Mouse (Mus musculus) brown adipose tissue, adult 24 weeks (tissue): ENCODE results near the gene Syn3. TPM values are rescaled to one million over a fixed set of nuclear protein-coding genes. Genes with fewer than 3 reads are reported as not detected.

Source experiments
- H3K27ac ChIP-seq: fragments of 200-500 bp; replicated peaks from 2 replicates; pipeline ENCODE4 v1.5.1; 2012; ENCODE audit warnings: low read depth, mild to moderate bottlenecking, low read length
- H3K4me1 ChIP-seq: fragments of 200-500 bp; 2 replicates; pipeline ENCODE4 v1.6.1; 2012; ENCODE audit warnings: low read length, mixed read lengths; ENCODE audit not compliant: control insufficient read depth, insufficient read depth, insufficient read length
- H3K4me3 ChIP-seq: fragments of 200-500 bp; 2 replicates; pipeline ENCODE4 v1.5.1; 2012; ENCODE audit warnings: low read depth, mild to moderate bottlenecking, low read length, moderate library complexity; ENCODE audit not compliant: insufficient read depth
- polyA plus RNA-seq: library from polyadenylated mRNA; stranded (reverse); fragments of >200 nt; gene quantifications from 2 replicates; pipeline ENCODE4 v1.2.4, GENCODE M21; 2012; ENCODE audit not compliant: missing spikeins, insufficient read depth, insufficient read length

Syn3 gene
- polyA plus RNA-seq, 1 experiment: 0.79 TPM

DNA sequence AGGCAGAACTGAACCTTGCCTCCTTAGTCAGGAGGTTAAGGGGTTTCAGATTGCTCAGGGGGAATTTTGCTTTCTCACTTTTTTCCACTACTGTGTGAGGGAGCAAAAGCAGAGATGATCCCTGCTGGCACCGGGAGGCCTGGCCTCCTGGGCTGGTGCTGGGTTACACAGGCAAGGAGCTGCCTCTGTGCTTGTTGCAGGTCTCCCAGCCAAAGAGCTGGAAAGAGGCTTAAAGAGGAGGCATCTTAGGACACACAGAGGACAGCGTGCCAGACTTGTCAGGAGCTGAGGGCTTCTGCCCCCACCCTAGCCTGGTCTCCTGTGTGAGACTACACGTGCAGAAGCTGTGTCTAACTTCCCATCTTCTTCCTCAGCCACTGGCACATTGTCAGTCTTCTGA lies 183.2 kb downstream of the Syn3 start:
- H3K27ac ChIP-seq: 0 out of 2 replicates have a peak overlapping the region, but pooled peaks have one; percentile 0
- H3K4me3 ChIP-seq: no peak overlapping the region
- H3K4me1 ChIP-seq: peaks cover 57% of the 10 kb centered on the region

DNA sequence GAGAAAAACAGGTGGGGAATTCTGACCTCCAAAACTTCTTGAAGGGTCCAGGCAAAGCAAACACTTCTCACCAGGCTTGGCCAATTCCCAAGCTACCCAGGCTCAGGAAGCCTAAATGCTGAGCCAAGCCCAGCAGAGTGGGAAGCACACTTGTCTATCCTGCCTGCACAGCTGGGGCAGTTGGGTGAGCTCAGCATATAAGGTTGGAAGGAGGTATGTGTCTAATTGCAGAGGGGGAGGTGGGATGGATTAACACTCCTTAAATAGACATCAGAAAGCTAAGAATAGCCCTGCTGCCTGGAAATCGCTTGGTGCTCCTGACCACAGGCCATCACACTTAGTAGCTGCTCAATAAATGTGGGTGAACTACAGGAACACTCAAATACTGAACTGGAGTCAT lies 185.2 kb downstream of the Syn3 start:
- H3K4me3 ChIP-seq: no peak overlapping the region
- H3K4me1 ChIP-seq: peaks cover 64% of the 10 kb centered on the region
- no peak overlapping the region for H3K27ac ChIP-seq

DNA sequence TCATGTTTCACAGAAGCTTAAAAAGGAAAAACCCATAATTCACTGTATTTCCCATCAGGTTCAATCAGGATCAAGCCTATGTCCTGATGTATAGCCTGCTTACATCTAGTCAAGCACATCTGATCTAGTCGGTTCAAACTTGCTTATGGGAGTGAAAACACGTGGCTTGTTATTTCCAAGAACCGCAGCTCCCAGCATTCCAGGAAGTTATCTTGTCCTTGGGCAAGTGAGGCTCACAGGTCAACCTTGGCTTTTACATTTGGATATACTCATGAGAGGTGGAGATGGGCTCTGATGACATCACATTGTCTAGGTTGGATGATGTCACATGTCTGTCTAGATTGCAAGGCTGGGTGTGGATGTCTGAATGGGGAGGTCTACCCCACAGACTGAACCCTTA lies 185.7 kb downstream of the Syn3 start:
- Histone ChIP-seq H3K27ac (no peak overlapping the region), H3K4me1 (peaks cover 67% of the 10 kb centered on the region), H3K4me3 (no peak overlapping the region)

- Histone ChIP-seq H3K4me1 (peaks cover 67% of the 10 kb centered on the region), H3K4me3 (no peak overlapping the region), H3K27ac (peak overlapping the region; percentile 94)
These were observed 188.2 kb downstream of the Syn3 start for GRCm38 (mm10) chr10:86310527-86310926.

- H3K4me1 ChIP-seq: peaks cover 51% of the 10 kb centered on the region
- no peak overlapping the region for H3K4me3 ChIP-seq
- H3K27ac ChIP-seq: peak overlapping the region; percentile 62
These were observed 191.5 kb downstream of the Syn3 start for GRCm38 (mm10) chr10:86307235-86307634.

DNA sequence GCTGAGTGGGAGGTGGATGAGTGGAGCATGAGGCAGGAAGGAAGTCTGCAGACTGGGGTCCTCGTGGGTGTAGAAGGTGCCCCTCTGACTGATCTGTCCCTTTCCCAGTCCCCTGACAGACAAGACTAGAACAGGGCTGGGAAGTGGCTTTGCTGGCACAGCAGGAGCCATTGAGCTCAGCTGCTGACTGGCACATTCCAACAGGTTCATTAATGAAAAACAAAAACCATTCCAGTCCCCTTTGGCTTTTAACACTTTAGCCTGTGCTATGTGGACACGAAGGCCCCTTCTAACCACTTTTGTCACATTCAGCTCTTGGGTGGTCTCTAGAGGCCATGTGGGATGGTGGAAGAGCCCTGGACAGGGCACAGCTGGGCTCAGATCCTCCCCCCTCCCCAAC lies 194.1 kb downstream of the Syn3 start:
- peaks cover 41% of the 10 kb centered on the region for H3K4me1 ChIP-seq
- peak overlapping the region; percentile 10 for H3K4me3 ChIP-seq
- peak overlapping the region; percentile 73 for H3K27ac ChIP-seq

- peaks cover 32% of the 10 kb centered on the region for H3K4me1 ChIP-seq
- peak overlapping the region; percentile 90 for H3K27ac ChIP-seq
- peak overlapping the region; percentile 69 for H3K4me3 ChIP-seq
These were observed 195.2 kb downstream of the Syn3 start for GRCm38 (mm10) chr10:86303495-86303876.

GRCm38 (mm10) chr10:86302761-86303494 lies 195.8 kb downstream of the Syn3 start:
- Histone ChIP-seq H3K4me1 (peaks cover 27% of the 10 kb centered on the region), H3K4me3 (peak overlapping the region; percentile 69), H3K27ac (peak overlapping the region; percentile 97)

DNA sequence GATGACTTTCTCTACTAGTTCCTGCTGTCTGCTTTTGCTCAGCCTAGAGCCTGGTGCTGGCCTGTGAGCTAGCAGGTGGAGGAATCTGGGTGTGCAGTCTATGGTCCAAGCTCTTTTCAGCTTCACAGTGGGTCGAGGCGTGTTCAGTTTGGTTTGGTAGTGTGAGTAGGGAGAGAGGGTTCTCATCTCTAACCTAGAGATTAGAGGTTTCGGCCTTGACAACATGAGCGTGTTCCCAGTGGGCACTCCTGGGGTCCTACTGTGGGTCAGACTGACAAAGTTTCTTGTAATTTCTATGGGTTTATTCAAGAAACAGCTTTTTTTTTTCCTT lies 196.4 kb downstream of the Syn3 start:
- Histone ChIP-seq H3K4me3 (peak overlapping the region; percentile 69), H3K4me1 (peaks cover 23% of the 10 kb centered on the region), H3K27ac (peak overlapping the region; percentile 97)

DNA sequence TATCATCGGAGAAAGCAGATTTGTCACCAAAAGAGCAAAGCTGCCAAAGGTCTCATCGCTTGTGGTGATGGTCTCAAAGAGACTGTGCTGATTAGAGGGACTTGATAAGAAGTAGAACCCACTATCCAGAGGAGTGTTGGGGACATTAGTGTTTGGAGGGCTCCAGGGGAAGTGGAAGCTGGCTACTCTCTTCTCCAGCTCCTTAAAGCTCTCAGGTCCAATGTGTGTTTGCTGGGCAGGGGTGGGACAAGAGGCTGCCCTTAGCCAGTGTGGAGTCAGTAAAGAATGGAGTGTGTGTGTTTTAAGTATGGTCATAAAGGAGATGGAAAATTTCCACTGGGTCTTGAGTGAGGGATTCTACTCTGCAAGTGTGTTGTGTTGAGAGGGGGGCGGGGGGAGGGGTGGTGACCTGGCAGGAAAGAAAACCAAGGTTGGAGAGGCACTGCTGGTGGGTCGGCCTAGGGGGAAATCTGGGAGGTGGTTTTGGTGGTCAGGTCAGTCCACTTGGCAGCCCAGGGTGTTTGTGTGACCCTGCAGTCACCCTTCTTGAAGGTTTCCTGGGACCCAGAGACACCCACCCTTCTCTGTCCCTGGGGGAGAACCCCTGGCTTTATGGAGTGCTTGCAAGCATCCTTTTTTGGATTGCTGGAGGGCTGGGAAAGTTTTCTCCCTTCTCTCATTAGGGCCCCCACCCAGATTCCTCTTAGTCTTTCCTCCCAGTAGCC lies 196.9 kb downstream of the Syn3 start:
- H3K4me1 ChIP-seq: peaks cover 18% of the 10 kb centered on the region
- H3K4me3 ChIP-seq: peak overlapping the region; percentile 69
- peak overlapping the region; percentile 97 for H3K27ac ChIP-seq

DNA sequence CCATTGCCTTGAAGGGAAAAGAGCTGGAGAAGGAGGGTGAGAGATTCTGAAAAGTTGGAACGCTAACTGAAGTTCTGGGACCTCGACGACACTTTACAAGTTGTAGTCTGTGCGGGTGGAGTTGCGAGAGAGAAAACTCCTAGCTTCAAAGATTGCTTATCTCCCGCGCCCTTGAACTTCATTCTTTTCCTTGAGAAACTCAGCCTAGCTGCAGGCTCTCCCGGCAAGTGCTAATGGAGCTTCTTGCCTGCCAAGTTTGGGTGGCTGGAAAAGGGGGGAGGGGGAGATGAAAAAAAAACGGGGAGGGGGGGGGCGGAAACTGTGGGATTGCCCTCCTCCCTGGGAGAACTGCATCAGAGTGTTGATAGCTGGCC lies 197.6 kb downstream of the Syn3 start:
- Histone ChIP-seq H3K4me1 (peaks cover 12% of the 10 kb centered on the region), H3K27ac (peak overlapping the region; percentile 97), H3K4me3 (peak overlapping the region; percentile 69)

GRCm38 (mm10) chr10:86300293-86301116 lies 198.2 kb downstream of the Syn3 start, which contains the start of gene Timp3:
TSS of gene Timp3 (plus strand) at chr10:86300372.
- peak within 1 kb of the TSS; percentile 97 for H3K27ac ChIP-seq
- peak within 1 kb of the TSS; percentile 69 for H3K4me3 ChIP-seq
- peaks cover 11% of the 10 kb centered on the region for H3K4me1 ChIP-seq

DNA sequence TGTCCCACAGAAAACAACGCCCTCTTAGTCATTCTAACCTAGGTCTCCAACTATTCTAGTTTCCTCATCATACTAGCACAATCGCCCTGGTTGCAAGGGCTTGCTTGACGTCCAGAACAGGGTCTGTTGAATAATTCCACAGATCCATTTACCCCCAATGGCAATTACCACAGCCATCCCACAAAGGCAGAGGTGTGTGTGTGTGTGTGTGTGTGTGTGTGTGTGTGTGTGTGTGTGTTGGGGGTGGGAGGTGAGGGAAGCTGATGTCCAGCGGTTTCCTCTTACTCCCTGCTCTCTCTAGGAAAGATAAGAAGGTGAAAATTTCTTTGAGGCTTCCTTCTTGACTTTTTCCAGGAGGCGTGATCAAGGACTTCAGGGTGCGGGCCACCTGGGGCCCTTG lies 198.9 kb downstream of the Syn3 start:
- Histone ChIP-seq H3K4me3 (peak overlapping the region; percentile 55), H3K4me1 (peaks cover 11% of the 10 kb centered on the region), H3K27ac (peak overlapping the region; percentile 77)

DNA sequence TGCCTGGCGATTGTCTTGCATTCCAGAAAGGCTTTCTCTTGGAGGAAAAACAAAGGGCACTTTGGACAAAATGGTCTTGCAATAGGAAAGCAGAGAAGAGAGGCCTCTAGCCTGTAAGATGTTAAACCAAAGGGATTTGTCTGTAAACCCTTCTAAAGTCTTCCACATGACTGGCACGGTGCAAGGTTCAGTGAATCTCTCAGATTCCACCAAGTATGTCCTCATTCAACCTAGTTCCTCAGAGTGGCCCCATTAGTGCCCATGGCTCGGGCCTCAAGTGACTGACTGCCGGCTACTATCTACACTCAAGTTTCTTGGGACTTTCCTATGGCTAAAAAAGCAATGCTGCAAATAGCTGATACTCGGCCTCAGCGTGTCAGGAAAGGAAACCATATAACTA lies 200.4 kb downstream of the Syn3 start:
- no peak overlapping the region for H3K4me3 ChIP-seq
- H3K4me1 ChIP-seq: peaks cover 3% of the 10 kb centered on the region; the same call in 1 of the 2 replicates
- H3K27ac ChIP-seq: no peak overlapping the region

DNA sequence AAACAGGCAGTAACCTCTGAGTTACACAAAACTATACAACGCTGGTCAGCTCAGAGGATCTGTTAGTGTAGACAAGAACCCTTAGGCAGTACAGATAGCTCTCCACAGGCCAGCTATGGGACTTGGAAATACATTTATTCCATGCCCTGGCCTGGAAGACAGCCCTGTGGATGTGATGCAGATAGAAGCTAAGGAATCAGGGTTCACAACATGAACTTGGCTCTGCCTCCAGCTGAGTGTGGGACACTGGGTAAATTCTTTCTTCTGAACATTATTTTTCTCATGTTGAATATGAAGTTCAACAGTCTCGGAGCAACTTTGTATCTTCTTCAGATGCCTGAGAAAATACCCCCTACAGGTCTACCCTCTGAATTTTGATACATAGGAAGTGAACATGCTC lies 201.4 kb downstream of the Syn3 start:
- H3K27ac ChIP-seq: no peak overlapping the region
- peaks cover 3% of the 10 kb centered on the region; the same call in 1 of the 2 replicates for H3K4me1 ChIP-seq

More for the DNA sequence above, 201.4 kb downstream of the Syn3 start:
- H3K4me3 ChIP-seq: no peak overlapping the region
